Mouse (Mus musculus) neural tube, embryonic 11.5 days (tissue): ENCODE results near the gene Khk. TPM values are rescaled to one million over a fixed set of nuclear protein-coding genes. Genes with fewer than 3 reads are reported as not detected.
"Not testable (repeated sequence)": the region's sequence is repeated elsewhere in the genome, so short reads cannot be mapped to it uniquely, and the experiment has no call there.

Source experiments
- ATAC-seq: fragments of 200-750 bp; cut with Nextera tagmentation; 2 replicates; pipeline ENCODE4 v1.8.0; 2017; ENCODE audit warnings: moderate number of reproducible peaks, mild to moderate bottlenecking, moderate TSS enrichment, moderate library complexity; ENCODE audit not compliant: insufficient read depth, low FRiP score, low TSS enrichment
- DNase-seq: peaks from one replicate; pipeline ENCODE4 v3.0.0-alpha.2; 2015; ENCODE audit warnings: low spot score
- H3K27ac ChIP-seq: fragments of 300-500 bp; sonication (generic); 2 replicates; pipeline ENCODE4 v1.5.1; 2014; ENCODE audit warnings: low read depth, mild to moderate bottlenecking, low read length
- H3K27me3 ChIP-seq: fragments of 300-500 bp; sonication (generic); 2 replicates; pipeline ENCODE4 v1.6.1; 2014; ENCODE audit warnings: mild to moderate bottlenecking, low read length, mixed read lengths; ENCODE audit not compliant: control insufficient read depth, insufficient read depth
- H3K36me3 ChIP-seq: fragments of 300-500 bp; sonication (generic); 2 replicates; pipeline ENCODE4 v1.6.1; 2014; ENCODE audit warnings: mild to moderate bottlenecking, low read length, moderate library complexity, mixed read lengths; ENCODE audit not compliant: control insufficient read depth, insufficient read depth
- H3K4me1 ChIP-seq: fragments of 300-500 bp; sonication (generic); 2 replicates; pipeline ENCODE4 v1.6.1; 2014; ENCODE audit warnings: low read length, mixed read lengths; ENCODE audit not compliant: control insufficient read depth, insufficient read depth
- H3K4me2 ChIP-seq: fragments of 300-500 bp; sonication (generic); 2 replicates; pipeline ENCODE4 v1.6.1; 2014; ENCODE audit warnings: low read depth, mild to moderate bottlenecking, moderate library complexity
- H3K4me3 ChIP-seq: fragments of 300-500 bp; sonication (generic); 2 replicates; pipeline ENCODE4 v1.5.1; 2014; ENCODE audit warnings: low read depth, low read length
- H3K9ac ChIP-seq: fragments of 300-500 bp; sonication (generic); 2 replicates; pipeline ENCODE4 v1.6.1; 2014; ENCODE audit warnings: mild to moderate bottlenecking, low read length
- H3K9me3 ChIP-seq: fragments of 300-500 bp; sonication (generic); 2 replicates; pipeline ENCODE4 v1.6.1; 2016; ENCODE audit warnings: low read length; ENCODE audit not compliant: control insufficient read depth
- WGBS: fragments of 180-500 bp; shearing (Covaris S2); extraction: QIAGEN DNeasy Blood & Tissue Kit; methylation state at CpG from one replicate; pipeline ENCODE4 v1.1.7; 2014; 5-methylcytosine and 5-hydroxymethylcytosine counted together
- polyA plus RNA-seq: library from polyadenylated mRNA; unstranded; fragments of >200 nt; fragmentation: Nextera tagmentation; extraction: Ambion mirVana; gene quantifications from 2 replicates; pipeline ENCODE4 v1.2.1, GENCODE M21; 2014

The Khk gene
- polyA plus RNA-seq = 7.9 and 9.6 TPM in 2 replicates

DNA sequence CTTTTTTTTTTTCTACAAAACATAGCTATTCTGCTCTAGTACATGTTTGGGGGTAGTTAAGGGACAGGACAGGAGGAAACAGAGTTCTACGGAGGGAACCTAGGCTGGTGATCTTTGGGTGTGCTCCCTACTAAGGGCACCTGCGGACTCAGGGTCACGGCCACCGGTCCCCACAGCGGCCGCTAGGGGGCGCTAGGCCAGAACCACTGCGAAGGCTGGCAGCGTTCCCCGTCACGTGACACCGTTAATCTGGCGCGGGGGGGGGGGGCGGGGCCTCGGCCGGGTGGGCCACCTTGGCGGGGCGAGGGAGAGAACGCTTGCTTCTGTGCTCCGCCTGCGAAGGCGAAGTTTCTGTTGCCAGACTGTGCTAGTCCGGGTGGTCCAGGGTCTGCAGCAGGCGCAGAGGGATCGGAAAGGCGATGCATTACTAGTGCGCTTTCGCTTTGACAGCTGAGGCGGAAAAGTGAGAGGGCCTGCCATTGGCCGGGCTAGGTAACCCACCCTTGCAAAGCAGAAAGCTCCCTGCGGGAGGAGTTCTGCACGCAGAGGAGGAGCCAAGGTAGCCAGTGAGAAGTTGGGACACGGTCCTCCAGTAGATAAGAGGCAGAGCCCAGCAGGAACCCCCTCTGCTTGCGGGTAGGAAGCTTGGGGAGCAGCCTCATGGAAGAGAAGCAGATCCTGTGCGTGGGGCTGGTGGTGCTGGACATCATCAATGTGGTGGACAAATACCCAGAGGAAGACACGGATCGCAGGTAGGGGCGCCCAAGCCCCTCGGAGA, at the start of gene Khk:
Gene Khk, plus strand, starts transcription at position 176 of the 778 bp plus-strand sequence.
- under 1% methylated on average over 40 of the region's 40 CpGs for WGBS
- peak within 1 kb of the TSS; percentile 57 for H3K9ac ChIP-seq
- H3K9me3 ChIP-seq = no peaks in the 10 kb centered on the region
- peak within 1 kb of the TSS; percentile 82 for H3K4me2 ChIP-seq
- ATAC-seq = peak; percentile 80
- peaks cover 4% of the 10 kb centered on the region; the same call in 1 of the 2 replicates for H3K36me3 ChIP-seq
- peak within 1 kb of the TSS; percentile 9; the same call in 1 of the 2 replicates for H3K27ac ChIP-seq
- peaks cover 8% of the 10 kb centered on the region for H3K4me1 ChIP-seq
- H3K27me3 ChIP-seq = no peaks in the 10 kb centered on the region
- H3K4me3 ChIP-seq = peak within 1 kb of the TSS; percentile 40
- DNase-seq = peak; percentile 92

DNA sequence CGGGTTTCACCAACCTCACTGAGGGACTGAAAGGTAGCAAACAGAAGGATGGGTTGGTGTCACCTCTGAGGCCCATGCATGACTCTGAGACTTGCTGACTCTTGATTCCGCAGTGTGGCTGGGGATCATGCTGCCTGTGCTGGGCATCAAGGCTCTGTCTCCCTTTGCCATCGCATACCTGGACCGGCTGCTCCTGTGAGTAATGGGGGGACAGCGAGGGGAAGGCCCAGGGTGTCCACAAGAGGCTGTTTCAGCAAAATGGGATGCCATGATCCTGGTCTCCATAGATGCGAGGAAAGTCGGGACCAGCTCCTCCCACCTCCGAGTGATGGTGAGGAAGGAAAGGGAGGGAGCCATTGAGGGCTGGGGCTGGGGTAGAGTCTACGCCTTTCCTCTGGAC, 48.7 kb upstream of the Khk start:
- 97% methylated on average over 9 of the region's 9 CpGs for WGBS
- Histone ChIP-seq H3K4me1 (peaks cover 11% of the 10 kb centered on the region; the same call in 1 of the 2 replicates), H3K9ac (no peak overlapping the region), H3K4me2 (no peak overlapping the region), H3K4me3 (no peak overlapping the region), H3K27ac (no peak overlapping the region), H3K27me3 (no peaks in the 10 kb centered on the region), H3K9me3 (no peaks in the 10 kb centered on the region), H3K36me3 (peaks cover 27% of the 10 kb centered on the region)
- DNase-seq (no peak), ATAC-seq (no peak)

DNA sequence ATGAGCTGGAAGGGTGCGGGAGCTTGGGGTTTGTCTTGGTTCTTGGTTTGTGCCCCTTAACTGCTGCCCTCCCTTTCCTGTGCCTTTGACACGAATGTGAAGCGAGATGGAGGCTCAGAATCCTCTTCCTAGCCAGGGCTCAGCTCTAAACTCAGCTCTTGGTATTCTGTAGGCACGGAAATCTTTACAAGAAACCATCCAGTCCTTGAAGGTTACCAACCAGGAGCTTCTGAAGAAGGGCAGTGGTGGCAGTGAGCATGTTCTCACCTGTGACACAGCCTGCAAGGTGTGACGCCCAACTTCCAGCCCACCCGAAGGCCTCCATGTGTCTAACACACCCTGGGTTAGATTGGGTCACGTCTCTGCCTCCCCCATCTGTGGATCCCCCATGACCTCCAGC, 46.9 kb upstream of the Khk start:
- ATAC-seq (no peak), DNase-seq (no peak)
- H3K36me3 ChIP-seq = peaks cover 27% of the 10 kb centered on the region
- no peak overlapping the region for H3K4me2 ChIP-seq
- no peaks in the 10 kb centered on the region for H3K9me3 ChIP-seq
- H3K27ac ChIP-seq = no peak overlapping the region
- 94% methylated on average over 7 of the region's 7 CpGs for WGBS
- no peaks in the 10 kb centered on the region for H3K27me3 ChIP-seq
- H3K4me1 ChIP-seq = peaks cover 9% of the 10 kb centered on the region; the same call in 1 of the 2 replicates
- H3K9ac ChIP-seq = no peak overlapping the region
- H3K4me3 ChIP-seq = no peak overlapping the region

DNA sequence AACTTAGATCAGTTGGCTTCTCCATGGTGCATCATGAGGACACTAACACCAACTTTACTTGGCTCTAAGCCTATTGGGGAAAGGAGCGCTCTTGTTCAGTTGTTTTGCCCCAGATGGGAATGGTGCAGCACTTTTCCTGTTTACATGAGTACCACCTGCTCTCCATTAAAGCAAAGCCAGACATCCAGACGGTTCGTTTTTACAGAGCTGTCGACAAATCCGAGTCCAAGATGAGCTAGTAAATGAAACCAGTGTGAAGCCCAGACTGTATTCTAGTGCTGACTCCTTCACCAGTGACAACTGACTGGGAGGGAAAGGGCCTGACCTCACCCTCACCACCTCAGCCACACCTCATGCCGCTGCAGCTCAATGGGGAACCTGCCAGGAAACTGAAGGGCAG, 42.6 kb upstream of the Khk start:
- H3K4me2 ChIP-seq = no peak overlapping the region
- no peaks in the 10 kb centered on the region for H3K9me3 ChIP-seq
- H3K36me3 ChIP-seq = peaks cover 15% of the 10 kb centered on the region
- H3K27me3 ChIP-seq = no peaks in the 10 kb centered on the region
- no peaks in the 10 kb centered on the region for H3K4me1 ChIP-seq
- WGBS = 58% methylated on average over 6 of the region's 6 CpGs
- H3K4me3 ChIP-seq = no peak overlapping the region
- no peak overlapping the region for H3K27ac ChIP-seq
- ATAC-seq (no peak), DNase-seq (no peak)
- H3K9ac ChIP-seq = no peak overlapping the region

DNA sequence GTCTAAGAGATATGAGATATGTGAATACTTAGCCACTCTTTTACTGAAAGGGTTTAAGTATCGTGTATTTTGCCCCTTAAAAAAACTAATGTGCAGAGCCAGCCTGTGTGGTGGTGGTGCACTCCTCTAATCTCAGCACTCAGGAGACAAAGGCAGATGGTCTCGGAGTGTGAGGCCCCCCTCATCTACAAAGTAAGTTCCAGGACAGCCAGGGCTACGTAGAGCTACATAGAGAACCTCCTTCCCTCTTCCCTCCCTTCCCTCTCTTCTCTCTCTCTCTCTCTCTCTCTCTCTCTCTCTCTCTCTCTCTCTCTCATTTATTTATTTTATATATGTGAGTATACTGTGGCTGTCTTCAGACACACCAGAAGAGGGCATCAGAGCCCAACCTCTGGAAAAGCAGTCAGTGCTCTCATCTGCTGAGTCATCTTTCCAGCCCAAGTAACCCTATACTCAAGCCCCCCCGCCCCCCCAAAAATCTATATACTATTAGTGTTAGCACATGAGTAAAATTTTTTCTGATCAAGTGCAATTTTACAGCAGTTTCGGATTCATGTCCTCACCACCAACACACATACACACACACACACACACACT, 41.8 kb upstream of the Khk start:
- Histone ChIP-seq H3K9ac (no peak overlapping the region), H3K27me3 (no peaks in the 10 kb centered on the region), H3K9me3 (no peaks in the 10 kb centered on the region), H3K4me1 (no peaks in the 10 kb centered on the region), H3K27ac (no peak overlapping the region), H3K4me2 (no peak overlapping the region), H3K4me3 (no peak overlapping the region), H3K36me3 (peaks cover 15% of the 10 kb centered on the region)
- 85% methylated on average over 5 of the region's 5 CpGs for WGBS
- no peak for ATAC-seq
- DNase-seq = no peak

DNA sequence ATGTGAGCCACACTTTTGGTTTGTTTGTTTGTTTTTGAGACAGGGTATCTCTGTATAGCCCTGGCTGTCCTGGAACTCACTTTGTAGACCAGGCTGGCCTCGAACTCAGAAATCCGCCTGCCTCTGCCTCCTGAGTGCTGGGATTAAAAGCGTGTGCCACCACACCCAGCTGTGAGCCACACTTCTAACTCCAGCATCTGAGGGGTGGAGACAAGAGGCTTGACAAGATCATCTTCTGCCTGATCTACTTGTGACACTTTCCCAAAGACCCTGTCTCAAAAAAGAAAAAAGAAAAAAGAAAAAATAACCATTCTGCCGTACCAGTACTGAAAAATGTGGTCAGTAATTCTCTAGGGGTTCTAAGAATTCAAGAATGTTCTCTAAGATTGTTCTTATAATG, 39.4 kb upstream of the Khk start:
- H3K27me3 ChIP-seq, H3K4me2 ChIP-seq, H3K4me1 ChIP-seq, ATAC-seq, DNase-seq, H3K27ac ChIP-seq, H3K36me3 ChIP-seq, H3K9me3 ChIP-seq, H3K9ac ChIP-seq, H3K4me3 ChIP-seq: not testable (repeated sequence)
- 75% methylated on average over 4 of the region's 4 CpGs for WGBS

DNA sequence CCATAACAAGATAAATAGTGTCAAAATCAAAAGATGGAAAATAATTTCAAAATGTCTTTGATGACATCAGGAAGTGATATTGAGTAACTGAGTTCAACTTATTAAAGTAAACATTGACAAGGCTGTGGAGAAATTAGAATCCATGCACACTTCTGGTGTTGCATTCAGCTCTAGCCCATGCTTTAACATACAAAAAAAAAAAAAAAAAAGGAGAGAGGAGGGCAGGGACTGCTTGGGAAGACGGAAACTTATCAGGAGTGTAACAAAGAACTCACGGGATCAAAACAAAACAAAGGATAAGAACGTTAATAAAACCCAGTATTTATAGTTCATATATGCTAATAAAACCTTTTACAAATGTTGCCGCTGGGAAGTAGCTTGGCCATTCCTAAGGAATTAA, 35.0 kb upstream of the Khk start:
- no peak overlapping the region for H3K27ac ChIP-seq
- no peaks in the 10 kb centered on the region for H3K9me3 ChIP-seq
- H3K4me1 ChIP-seq = peaks cover 10% of the 10 kb centered on the region
- ATAC-seq (no peak), DNase-seq (no peak)
- no peak overlapping the region for H3K9ac ChIP-seq
- H3K4me2 ChIP-seq = no peak overlapping the region; the same call in 1 of the 2 replicates
- no peaks in the 10 kb centered on the region for H3K27me3 ChIP-seq
- H3K36me3 ChIP-seq = no peaks in the 10 kb centered on the region
- no peak overlapping the region for H3K4me3 ChIP-seq
- WGBS = 68% methylated on average over 4 of the region's 4 CpGs

DNA sequence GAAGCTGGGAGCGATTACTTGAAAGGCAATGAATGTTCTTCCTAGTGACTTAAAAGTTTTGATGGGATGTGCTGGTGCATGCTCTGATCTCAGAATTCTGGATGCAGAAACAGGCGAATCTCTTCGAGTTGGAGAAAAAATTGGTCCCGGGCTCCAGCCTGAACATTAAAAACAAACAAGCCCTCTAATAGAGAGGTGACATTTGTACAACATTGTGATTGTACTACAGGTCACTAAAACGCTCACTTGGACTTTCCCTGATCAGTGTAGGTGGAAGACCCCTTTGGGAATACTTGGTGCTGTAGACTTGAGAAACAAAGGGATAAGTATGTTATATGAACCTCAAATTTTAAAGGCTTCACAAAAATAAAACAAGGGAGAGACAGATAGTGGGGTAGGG, 34.5 kb upstream of the Khk start:
- Histone ChIP-seq H3K4me1 (peaks cover 10% of the 10 kb centered on the region), H3K4me2 (peak overlapping the region; percentile 89), H3K27me3 (no peaks in the 10 kb centered on the region), H3K27ac (peak overlapping the region; percentile 77), H3K9ac (peak overlapping the region; percentile 61), H3K4me3 (peak overlapping the region; percentile 78), H3K9me3 (no peaks in the 10 kb centered on the region), H3K36me3 (peaks cover 3% of the 10 kb centered on the region; the same call in 1 of the 2 replicates)
- WGBS = 40% methylated on average over 5 of the region's 5 CpGs
- no peak for DNase-seq
- ATAC-seq = no peak
